Mouse (Mus musculus): Measurements from ENCODE around the gene Pcdh15. TPM values are rescaled to one million over a fixed set of nuclear protein-coding genes. Genes with fewer than 3 reads are reported as not detected.

The Pcdh15 gene
- polyA plus RNA-seq, 1 experiment = not detected

DNA sequence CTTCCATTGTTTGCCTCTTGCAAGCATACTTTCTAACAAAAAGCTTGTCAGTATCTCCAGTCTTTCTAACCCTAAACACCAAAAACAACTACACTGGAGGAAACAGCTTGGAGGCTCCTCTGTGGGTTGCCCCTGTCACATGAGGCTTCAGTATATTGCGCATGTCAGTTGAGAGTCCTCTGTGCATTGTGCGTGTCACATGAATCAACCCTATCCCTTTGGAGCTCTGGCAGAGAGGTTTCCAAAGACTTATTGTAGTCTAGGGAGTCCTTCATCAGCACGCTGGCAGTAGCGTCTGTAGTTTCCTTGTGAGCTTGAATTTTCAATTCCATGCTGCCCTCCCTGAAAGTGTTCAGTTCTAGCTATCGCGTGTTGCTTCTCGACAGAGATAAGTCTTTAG is 1236.3 kb downstream of the Pcdh15 start:
- no peak overlapping the region for H3K27ac ChIP-seq (replicated peaks; ENCODE audit: low read depth, low read length)
- H3K4me1 ChIP-seq (ENCODE audit: control insufficient read depth, insufficient read depth, insufficient read length, low read length) = no peaks in the 10 kb centered on the region
- H3K4me3 ChIP-seq (ENCODE audit: insufficient read depth, low read depth, low read length) = no peak overlapping the region

DNA sequence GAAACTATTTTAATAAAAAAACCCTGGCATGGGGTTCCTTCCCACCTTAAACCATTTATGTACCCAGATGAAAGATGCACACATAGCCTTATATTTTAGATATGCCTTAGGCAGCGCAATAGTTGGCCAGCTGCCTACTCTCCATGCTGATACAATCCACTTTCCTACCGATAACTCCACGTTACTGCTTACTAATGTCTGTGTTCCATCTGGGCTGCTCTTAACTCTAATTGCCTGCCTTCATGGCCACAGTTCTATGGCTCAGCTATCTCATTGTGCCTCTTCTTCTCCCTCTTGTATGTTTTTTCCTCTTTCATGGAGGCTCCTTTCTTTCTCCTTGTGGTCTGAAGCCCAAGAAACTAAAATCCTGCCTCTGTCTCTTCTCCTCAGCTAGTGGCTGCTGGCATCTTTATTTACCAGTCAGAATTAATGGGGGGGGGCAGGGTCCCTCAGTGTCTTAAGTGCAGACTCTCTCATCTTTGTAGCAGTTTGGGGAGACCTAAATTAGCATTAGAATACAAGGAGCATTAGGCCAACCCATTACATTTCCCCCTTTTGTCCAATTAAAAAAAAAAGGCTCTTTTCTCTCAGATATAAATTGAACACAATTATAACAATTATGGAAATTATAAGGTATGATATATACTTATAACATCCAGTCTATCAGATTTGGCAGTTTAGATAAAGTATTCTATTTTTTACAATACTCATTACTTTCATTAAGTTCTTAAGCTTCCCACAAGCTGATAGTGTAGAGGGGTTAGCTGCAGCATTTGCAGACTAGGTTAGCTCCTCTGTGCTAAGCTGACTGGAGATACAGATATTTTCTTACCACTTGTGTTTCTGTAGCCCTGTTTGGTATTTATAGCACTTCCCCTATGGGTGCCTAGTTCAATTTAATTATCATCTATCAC is 1240.4 kb downstream of the Pcdh15 start:
- no peaks in the 10 kb centered on the region for H3K4me1 ChIP-seq (ENCODE audit: control insufficient read depth, insufficient read depth, insufficient read length, low read length)
- H3K27ac ChIP-seq (replicated peaks; ENCODE audit: low read depth, low read length) = no peak overlapping the region
- no peak overlapping the region for H3K4me3 ChIP-seq (ENCODE audit: insufficient read depth, low read depth, low read length)

DNA sequence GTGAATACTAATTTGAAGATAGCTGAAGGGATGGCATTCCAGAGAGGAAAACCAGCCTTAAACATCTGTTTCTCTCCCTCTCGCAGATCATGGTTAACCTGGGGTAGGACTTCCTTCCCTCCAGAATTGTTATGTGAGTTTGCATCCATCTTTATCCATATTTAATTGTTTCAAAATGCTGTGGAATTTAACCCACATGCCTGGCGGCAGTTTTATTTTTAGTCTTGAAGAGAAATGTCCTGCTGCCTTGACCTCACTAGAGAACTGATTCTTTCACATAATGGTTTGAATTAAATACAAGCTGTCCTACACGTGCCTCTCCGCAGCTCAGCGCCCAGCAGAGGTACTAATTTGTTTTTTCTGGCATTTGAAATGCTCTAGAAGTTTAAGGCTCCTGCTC is 1260.4 kb downstream of the Pcdh15 start:
- no peak overlapping the region for H3K27ac ChIP-seq (replicated peaks; ENCODE audit: low read depth, low read length)
- no peaks in the 10 kb centered on the region for H3K4me1 ChIP-seq (ENCODE audit: control insufficient read depth, insufficient read depth, insufficient read length, low read length)
- H3K4me3 ChIP-seq (ENCODE audit: insufficient read depth, low read depth, low read length) = no peak overlapping the region

DNA sequence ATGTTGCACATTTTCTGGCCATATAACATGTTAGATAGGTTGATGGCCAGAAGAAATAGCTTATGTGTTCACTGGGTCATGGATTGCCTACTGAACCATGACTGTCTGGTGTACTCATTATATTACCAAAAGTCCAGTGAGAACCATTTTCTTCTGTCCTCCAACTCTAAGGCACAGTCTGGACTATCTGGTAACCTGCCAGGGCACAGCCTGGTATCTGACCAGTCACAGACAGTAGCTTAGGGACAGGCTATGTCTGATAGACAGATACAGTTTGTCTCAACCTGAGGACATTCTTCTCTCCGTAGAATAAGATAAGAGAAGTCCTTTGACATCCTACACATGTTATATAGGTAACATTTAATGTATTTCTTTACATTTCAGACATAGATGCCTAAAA is 1279.6 kb downstream of the Pcdh15 start:
- Histone ChIP-seq H3K27ac (replicated peaks; ENCODE audit: low read depth, low read length) (no peak overlapping the region), H3K4me1 (ENCODE audit: control insufficient read depth, insufficient read depth, insufficient read length, low read length) (no peaks in the 10 kb centered on the region), H3K4me3 (ENCODE audit: insufficient read depth, low read depth, low read length) (no peak overlapping the region)

DNA sequence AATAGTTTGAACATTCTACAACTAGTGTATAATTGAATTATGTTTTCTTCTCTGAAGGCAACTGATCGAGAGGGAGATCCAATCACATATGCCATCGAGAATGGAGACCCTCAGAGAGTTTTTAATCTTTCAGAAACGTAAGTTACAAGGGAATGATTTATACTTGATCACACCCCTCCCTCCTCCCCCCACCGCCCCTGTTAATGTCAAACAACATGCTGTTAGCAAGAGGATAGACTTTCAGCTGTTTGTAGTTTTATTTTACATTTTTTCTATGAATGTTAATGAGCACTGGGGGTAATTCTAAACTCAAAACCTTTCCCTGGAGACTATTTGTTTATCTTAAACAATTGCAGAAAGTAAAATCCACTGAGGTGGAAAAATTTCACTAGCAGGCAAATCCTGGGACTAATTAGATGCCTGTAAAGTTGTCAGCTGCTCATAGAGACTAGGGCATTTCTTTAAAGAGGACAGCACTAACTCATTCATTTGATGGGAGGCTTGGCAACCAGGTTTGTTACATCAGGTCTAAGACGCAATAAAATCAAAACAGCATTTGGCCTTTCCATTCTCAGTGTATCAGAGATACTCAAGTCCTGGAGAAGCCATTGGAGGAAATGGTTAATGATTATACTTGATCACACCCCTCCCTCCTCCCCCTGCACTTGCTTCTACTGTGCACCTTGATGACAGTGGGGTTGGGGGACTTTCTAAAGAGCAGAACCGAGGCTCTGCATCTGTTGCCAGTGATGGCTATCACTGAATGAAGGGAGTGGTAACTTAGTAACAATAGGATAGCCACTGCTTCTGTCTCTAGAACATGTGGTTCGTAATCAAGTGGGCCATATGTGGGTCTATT is 1280.4 kb downstream of the Pcdh15 start:
- Histone ChIP-seq H3K27ac (replicated peaks; ENCODE audit: low read depth, low read length) (no peak overlapping the region), H3K4me1 (ENCODE audit: control insufficient read depth, insufficient read depth, insufficient read length, low read length) (no peaks in the 10 kb centered on the region), H3K4me3 (ENCODE audit: insufficient read depth, low read depth, low read length) (no peak overlapping the region)

DNA sequence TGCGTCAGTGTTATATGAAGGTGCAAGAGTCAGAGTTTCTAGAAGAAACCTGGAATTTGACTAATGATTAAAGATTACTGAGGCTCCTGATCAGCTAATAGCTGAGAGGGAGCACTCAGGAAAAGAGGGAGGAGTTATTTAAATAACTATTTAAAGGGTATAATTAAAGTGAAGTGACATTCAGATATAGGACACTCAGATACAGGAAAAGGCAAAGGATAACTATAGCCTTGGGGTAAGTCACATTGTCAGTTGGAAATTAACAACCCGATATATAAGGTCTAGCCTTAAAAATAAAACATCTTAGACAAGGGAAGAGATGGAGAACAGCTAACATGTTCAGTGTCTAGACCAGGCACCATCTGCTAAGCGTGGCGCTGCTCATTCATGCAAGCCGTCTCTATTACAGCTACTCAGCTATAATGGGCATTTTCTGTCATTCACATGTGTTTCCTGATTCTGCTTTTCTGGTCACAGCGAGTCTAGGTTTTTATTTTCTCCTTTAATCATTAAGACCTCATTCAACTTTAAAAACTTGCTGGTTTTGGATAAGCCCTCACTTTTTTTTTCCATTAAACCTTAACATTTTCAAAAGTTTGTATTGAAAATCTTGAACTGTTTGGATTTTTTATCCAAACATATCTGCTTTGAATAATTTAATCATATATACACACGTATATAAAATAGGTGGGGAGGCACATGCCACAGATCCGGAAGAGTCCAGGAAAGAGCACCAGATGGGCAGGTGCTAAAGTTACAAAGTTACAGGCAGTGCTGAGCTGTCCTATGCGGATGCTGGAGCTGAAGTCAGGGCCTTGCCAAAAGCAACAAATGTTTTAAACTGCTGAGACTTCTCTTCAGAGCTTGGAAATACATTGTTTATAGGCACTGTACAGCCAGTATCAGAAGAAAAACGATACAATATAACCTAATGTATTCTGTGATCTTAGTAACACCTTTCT is 1288.7 kb downstream of the Pcdh15 start:
- Histone ChIP-seq H3K4me3 (ENCODE audit: insufficient read depth, low read depth, low read length) (no peak overlapping the region), H3K27ac (replicated peaks; ENCODE audit: low read depth, low read length) (no peak overlapping the region)

DNA sequence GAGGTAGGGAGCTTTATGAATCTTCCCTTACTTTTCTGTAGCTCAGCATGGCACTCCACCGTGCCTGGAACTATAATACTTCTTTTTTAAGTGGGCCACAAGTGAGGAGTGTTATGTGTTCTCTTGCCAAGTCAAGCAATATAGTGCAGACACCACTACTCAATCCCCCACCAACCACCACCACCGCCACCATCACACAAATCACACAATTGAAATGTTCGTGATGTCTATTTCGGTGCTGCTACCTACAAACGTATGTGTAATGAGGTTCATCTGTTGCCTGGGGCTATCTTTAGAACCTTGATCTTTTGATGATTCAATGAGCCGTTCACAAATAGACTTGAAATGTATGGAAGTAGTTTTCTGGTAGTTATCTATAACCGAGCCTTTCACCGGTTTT is 1304.0 kb downstream of the Pcdh15 start:
- Histone ChIP-seq H3K4me1 (ENCODE audit: control insufficient read depth, insufficient read depth, insufficient read length, low read length) (no peaks in the 10 kb centered on the region), H3K4me3 (ENCODE audit: insufficient read depth, low read depth, low read length) (no peak overlapping the region), H3K27ac (replicated peaks; ENCODE audit: low read depth, low read length) (no peak overlapping the region)

More for the DNA sequence above, 1288.7 kb downstream of the Pcdh15 start:
- H3K4me1 ChIP-seq (ENCODE audit: control insufficient read depth, insufficient read depth, insufficient read length, low read length) = no peaks in the 10 kb centered on the region

DNA sequence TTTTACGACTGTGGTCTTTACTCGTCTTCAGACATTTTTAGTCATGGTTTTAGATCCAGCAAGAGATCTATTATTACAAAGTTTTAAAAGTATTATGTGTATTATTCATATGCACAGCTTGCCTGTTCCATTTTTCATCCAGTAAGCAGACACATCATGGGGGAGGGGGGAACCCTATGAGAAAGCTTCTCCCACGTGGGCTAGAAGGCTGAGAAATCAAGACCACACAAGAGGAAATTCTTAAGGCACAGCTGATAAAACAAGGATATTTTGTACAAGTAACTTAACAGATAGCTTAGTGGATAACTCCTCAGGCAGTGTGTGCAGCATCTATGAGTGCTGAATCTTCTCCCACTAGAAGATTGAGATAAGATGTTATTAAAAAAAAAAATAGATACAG is 1314.9 kb downstream of the Pcdh15 start:
- Histone ChIP-seq H3K4me3 (ENCODE audit: insufficient read depth, low read depth, low read length) (no peak overlapping the region), H3K4me1 (ENCODE audit: control insufficient read depth, insufficient read depth, insufficient read length, low read length) (no peaks in the 10 kb centered on the region), H3K27ac (replicated peaks; ENCODE audit: low read depth, low read length) (no peak overlapping the region)

DNA sequence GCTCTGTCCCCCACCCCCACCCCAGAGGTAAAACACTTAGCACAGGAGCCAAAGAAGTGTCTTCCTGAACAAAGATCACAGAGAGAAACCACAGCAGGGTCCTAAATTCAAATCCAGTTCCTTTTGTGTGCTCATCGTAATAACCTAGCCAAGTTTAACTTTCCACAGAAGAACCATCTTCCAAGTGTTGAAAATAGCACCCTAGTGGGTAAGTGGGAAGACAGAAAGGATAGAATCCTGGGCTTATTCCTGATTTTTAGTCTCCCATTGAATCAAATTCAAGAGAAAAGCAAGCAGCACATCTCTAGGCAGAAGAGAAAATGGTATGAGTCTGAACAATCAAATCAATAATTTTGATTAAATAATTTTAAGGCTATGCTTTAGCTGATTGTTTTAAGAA is 1315.8 kb downstream of the Pcdh15 start:
- Histone ChIP-seq H3K4me3 (ENCODE audit: insufficient read depth, low read depth, low read length) (no peak overlapping the region), H3K27ac (replicated peaks; ENCODE audit: low read depth, low read length) (no peak overlapping the region), H3K4me1 (ENCODE audit: control insufficient read depth, insufficient read depth, insufficient read length, low read length) (no peaks in the 10 kb centered on the region)

DNA sequence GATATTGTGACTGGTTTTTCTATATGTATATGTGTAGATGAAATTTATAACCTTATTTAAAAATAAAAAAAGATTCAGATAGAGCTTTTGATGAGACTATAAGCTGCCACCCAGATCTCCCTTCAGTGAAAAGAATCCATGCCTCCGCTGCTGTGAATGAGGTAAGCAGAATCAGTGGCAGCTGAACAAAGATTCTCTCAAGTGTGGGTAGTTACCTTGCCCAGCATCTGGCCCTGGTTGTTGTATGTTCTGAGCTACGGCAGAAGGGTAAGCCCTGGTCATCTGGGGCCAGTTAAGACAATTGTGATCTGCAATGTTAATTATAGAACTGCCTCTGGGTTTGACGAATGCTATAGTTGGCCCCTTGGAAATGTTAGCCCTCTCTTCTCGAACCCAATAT is 1316.2 kb downstream of the Pcdh15 start:
- no peaks in the 10 kb centered on the region for H3K4me1 ChIP-seq (ENCODE audit: control insufficient read depth, insufficient read depth, insufficient read length, low read length)
- H3K4me3 ChIP-seq (ENCODE audit: insufficient read depth, low read depth, low read length) = no peak overlapping the region
- H3K27ac ChIP-seq (replicated peaks; ENCODE audit: low read depth, low read length) = no peak overlapping the region

DNA sequence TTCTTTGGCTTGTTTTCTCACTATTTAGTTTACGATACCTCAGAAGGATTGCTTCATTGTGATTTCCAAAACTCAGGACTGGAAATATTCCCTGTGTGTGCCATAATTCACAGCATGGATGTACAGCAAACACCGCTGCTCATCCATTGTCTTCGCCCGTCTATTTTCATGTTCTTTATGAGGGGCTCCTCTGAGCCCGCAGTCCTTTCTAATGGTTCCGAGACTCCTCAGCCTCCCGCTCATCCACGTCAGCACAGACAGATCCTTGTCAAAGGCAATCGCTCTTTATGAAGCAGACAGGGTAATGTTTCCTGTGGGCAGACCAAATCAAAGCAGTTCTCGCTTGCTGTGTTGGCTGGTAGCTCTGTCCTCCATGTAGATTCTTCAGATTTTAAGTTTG is 1316.8 kb downstream of the Pcdh15 start:
- Histone ChIP-seq H3K4me3 (ENCODE audit: insufficient read depth, low read depth, low read length) (no peak overlapping the region), H3K27ac (replicated peaks; ENCODE audit: low read depth, low read length) (no peak overlapping the region)

DNA sequence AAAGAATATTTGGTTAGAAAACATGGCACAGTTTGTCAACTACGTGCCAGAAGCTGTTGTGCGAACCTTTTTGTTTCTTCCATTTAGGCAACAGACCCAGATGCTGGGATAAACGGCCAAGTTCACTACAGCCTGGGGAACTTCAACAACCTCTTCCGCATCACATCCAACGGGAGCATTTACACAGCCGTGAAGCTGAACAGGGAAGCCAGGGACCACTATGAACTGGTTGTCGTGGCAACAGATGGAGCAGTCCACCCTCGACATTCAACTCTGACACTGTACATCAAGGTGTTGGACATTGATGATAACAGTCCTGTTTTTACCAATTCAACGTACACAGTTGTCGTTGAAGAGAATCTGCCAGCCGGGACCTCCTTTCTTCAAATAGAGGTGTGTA is 1350.9 kb downstream of the Pcdh15 start:
- no peak overlapping the region for H3K4me3 ChIP-seq (ENCODE audit: insufficient read depth, low read depth, low read length)
- H3K4me1 ChIP-seq (ENCODE audit: control insufficient read depth, insufficient read depth, insufficient read length, low read length) = no peaks in the 10 kb centered on the region
- no peak overlapping the region for H3K27ac ChIP-seq (replicated peaks; ENCODE audit: low read depth, low read length)

More for the DNA sequence above, 1316.8 kb downstream of the Pcdh15 start:
- no peaks in the 10 kb centered on the region for H3K4me1 ChIP-seq (ENCODE audit: control insufficient read depth, insufficient read depth, insufficient read length, low read length)

DNA sequence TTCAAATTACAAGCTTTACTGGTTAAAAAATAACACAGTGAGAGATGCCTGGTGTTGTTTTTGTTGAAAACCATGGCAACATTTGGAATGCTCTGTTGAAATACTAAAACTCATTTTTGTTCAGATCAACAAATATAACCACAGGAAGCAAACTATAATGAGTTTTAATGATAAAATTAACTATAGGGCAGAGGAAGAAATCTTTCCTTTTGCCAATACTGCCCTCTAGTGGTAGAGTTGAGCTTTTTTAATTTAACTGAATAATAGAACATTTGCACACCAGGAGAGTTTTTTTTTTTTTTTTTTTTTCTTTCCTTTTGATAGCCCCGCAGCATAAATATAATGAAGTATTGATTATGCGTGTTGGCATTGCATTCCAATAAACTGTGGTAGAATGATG is 1364.8 kb downstream of the Pcdh15 start:
- H3K4me3 ChIP-seq (ENCODE audit: insufficient read depth, low read depth, low read length) = no peak overlapping the region
- no peak overlapping the region for H3K27ac ChIP-seq (replicated peaks; ENCODE audit: low read depth, low read length)

DNA sequence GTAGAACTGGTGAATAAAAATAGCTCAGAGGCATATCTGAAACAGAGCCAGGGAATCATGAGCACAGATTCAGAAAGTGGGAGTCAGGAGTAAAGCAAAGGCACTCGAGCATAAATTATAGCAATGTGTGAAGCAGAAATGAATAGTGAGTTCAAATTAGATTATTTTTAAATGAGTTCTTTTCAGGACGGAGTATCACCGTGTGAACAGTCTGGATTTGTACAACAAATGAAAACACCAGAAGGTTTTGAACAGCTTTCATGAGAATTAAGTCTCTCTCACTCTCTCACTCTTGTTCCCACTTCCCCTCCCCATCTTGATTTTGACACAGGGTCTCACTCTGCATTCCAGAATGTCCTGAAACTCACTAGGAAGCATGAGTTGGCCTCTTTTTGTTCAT is 1381.6 kb downstream of the Pcdh15 start:
- Histone ChIP-seq H3K4me3 (ENCODE audit: insufficient read depth, low read depth, low read length) (no peak overlapping the region), H3K4me1 (ENCODE audit: control insufficient read depth, insufficient read depth, insufficient read length, low read length) (no peaks in the 10 kb centered on the region), H3K27ac (replicated peaks; ENCODE audit: low read depth, low read length) (no peak overlapping the region)

More for the DNA sequence above, 1364.8 kb downstream of the Pcdh15 start:
- H3K4me1 ChIP-seq (ENCODE audit: control insufficient read depth, insufficient read depth, insufficient read length, low read length) = no peaks in the 10 kb centered on the region

DNA sequence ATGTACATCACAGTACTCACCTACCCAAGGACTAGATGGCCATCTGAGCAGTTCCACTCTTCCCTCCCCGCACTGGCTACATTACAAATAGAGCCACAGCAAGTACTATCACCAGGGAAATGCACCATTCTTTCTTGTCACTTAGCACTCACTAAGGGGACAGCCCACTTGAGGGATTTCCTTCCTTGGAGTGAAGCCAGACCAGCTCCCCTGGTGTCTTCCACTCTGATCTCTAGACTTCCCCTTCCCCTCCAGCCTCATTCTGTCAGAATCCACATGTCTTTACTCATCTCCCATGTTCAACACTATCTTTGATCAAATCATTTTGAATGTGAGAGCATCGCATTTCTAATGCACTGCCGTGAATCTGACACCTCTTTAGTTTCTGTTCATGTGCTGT is 1413.2 kb downstream of the Pcdh15 start:
- no peaks in the 10 kb centered on the region for H3K4me1 ChIP-seq (ENCODE audit: control insufficient read depth, insufficient read depth, insufficient read length, low read length)
- H3K4me3 ChIP-seq (ENCODE audit: insufficient read depth, low read depth, low read length) = no peak overlapping the region
- H3K27ac ChIP-seq (replicated peaks; ENCODE audit: low read depth, low read length) = no peak overlapping the region
